Mouse (Mus musculus) cerebral cortex, adult 2 months (tissue): Measurements from ENCODE around the gene Celsr1.

ENCODE experiments used
- WGBS: fragments of 180-500 bp; shearing (Covaris S2); methylation state at CpG from one replicate; pipeline ENCODE4 v1.1.7; 2018; 5-methylcytosine and 5-hydroxymethylcytosine counted together

Gene Celsr1

DNA sequence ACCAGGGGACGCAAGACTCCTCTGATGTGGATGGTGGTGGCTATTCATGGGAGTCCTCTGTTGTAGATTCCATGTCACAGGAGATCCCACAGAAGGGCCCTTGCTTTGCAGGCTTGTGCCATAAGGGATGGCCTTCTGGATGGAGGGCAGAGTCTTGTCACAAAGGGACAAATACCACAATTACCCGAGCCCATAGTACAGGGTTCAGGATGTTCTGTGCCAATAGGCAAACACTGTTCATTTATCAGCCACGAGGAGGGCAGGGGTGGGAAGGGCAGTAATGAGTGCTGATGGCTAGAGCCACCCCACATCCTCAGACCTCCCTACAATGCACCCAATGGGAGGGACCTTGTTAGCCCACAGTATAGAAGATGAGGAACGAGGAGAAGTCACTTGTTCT lies 71.9 kb downstream of the Celsr1 start:
- WGBS: 87% methylated on average over 4 of the region's 4 CpGs

- 79% methylated on average over 7 of the region's 7 CpGs for WGBS
Measured at GRCm38 (mm10) chr15:85961131-85961530, 72.4 kb downstream of the Celsr1 start.

DNA sequence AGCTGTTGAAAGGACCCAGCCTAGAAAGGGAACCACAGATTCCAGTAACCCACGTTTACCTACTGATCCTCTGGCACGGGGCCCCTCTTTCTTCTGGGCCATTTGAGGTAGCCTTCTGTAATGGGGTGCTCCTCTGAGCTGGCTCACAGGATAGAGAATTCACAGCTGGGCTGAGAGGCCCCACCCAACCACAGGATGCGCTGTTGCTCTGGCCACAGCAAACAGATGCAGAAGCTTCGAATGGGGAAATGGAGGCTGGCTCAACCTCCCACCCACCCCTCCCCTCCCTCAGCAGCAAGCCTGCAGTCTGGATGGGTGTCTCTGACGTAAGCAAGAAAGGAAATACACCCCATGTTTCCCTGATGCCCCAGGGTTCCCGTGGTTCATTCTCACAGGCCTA lies 77.4 kb downstream of the Celsr1 start:
- WGBS: 81% methylated on average over 6 of the region's 6 CpGs

GRCm38 (mm10) chr15:85953458-85953857 lies 80.1 kb downstream of the Celsr1 start:
- 88% methylated on average over 6 of the region's 6 CpGs for WGBS

GRCm38 (mm10) chr15:85949421-85950164 lies 84.0 kb downstream of the Celsr1 start:
- 81% methylated on average over 16 of the region's 16 CpGs for WGBS

- 42% methylated on average over 8 of the region's 8 CpGs for WGBS
Measured at GRCm38 (mm10) chr15:85947967-85948366, 85.6 kb downstream of the Celsr1 start.

GRCm38 (mm10) chr15:85947541-85947940 lies 86.0 kb downstream of the Celsr1 start:
- WGBS: 43% methylated on average over 9 of the region's 9 CpGs

- WGBS: 69% methylated on average over 5 of the region's 5 CpGs
Measured at GRCm38 (mm10) chr15:85935627-85936049, 97.9 kb downstream of the Celsr1 start.

DNA sequence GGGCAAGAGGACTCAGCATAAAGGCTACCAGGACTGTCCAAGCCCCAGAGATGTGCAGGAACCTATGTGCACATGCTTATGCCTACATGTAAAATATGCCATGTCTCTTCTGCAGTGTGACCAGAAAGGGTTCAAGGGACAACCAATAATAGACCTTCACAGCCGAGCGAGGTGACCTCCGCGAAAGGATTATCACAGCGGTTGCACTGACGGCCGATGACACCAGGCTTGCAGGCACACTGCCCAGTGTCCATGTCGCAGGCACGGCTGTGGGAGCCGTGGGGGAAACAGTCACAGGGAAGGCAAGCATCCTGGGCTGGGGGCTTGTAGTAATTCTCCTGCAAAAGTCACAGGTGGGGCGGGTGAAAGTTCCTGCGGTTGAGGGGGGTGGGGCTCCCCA lies 105.4 kb downstream of the Celsr1 start:
- WGBS: 89% methylated on average over 12 of the region's 12 CpGs

DNA sequence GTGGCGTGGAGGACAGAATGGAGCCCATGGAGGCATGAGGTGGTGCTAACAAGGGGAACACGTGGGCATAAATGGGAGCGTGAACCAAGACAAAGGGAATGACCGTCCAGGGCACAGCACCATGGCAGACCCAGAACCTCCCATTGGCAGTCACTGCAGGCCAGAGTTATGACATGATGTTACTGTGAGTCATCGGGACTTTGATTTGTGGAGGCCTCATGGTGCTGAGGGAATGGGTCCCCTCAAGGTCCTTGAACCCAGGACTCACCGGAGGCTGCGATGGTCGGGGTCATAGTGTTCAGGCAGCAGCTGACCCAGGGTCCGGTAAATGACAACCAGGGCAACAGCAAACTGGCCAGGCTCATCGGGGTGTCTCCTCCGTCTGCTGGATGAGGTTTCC lies 111.7 kb downstream of the Celsr1 start:
- WGBS: 96% methylated on average over 11 of the region's 11 CpGs

- 72% methylated on average over 8 of the region's 8 CpGs for WGBS
Measured at GRCm38 (mm10) chr15:85919892-85920248, 113.7 kb downstream of the Celsr1 start.

GRCm38 (mm10) chr15:85919191-85919891 lies 114.2 kb downstream of the Celsr1 start:
- WGBS: 65% methylated on average over 8 of the region's 8 CpGs

- 28% methylated on average over 2 of the region's 2 CpGs for WGBS
Measured at GRCm38 (mm10) chr15:85913605-85914004, 120.0 kb downstream of the Celsr1 start.

GRCm38 (mm10) chr15:85909931-85910330 lies 123.6 kb downstream of the Celsr1 start:
- WGBS: 79% methylated on average over 10 of the region's 10 CpGs

GRCm38 (mm10) chr15:85909492-85909829 lies 124.1 kb downstream of the Celsr1 start:
- WGBS: 92% methylated on average over 3 of the region's 3 CpGs

- WGBS: 93% methylated on average over 7 of the region's 7 CpGs
Measured at GRCm38 (mm10) chr15:85908660-85909491, 124.7 kb downstream of the Celsr1 start.

- WGBS: 78% methylated on average over 8 of the region's 8 CpGs
Measured at GRCm38 (mm10) chr15:85903826-85904225, 129.8 kb downstream of the Celsr1 start.

GRCm38 (mm10) chr15:85902505-85902904 lies 131.1 kb downstream of the Celsr1 start:
- WGBS: 89% methylated on average over 10 of the region's 10 CpGs

GRCm38 (mm10) chr15:85900801-85901200 lies 132.8 kb downstream of the Celsr1 start:
- 77% methylated on average over 12 of the region's 12 CpGs for WGBS

DNA sequence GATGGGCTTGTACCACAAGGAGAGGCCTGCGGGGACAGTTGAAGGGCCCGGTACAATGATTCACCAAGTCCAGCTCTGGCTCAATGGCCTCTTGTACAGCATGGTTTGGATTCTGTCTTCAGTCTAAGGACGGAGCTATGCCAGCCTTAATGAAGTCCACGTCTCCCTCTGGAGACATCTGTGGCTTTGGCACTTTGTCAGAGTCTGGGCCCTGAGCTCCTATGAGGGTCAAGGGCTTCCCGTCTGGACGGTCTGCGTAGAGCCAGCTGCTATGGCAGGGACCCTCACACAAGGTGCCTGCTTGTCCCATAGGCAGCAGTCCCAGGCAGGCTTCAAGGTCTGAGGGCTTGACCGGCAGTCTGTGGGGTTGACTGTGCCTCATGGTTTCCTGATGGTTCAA lies 133.3 kb downstream of the Celsr1 start:
- WGBS: 60% methylated on average over 8 of the region's 8 CpGs

DNA sequence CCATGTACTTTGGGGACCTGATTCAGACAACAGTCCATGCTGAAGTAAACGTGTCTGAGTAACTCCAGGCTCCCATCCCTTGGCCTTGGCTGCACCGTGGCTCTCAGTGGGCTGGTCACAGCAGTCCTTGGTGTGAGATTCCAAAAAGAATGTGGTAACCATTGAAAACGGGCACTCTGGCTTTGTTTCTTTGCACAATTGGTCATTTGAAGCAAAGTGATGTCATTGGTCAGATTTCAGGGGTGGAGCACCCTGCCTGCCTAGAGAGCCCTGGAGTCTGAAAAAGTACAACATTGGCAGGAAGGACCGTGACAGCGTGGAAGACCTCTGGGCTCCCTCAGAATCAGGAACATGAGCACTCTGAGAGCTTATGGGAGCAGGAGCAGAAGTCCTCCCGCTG lies 134.2 kb downstream of the Celsr1 start:
- 47% methylated on average over 6 of the region's 6 CpGs for WGBS

- WGBS: 74% methylated on average over 10 of the region's 10 CpGs
Measured at GRCm38 (mm10) chr15:85897113-85897512, 136.5 kb downstream of the Celsr1 start.

DNA sequence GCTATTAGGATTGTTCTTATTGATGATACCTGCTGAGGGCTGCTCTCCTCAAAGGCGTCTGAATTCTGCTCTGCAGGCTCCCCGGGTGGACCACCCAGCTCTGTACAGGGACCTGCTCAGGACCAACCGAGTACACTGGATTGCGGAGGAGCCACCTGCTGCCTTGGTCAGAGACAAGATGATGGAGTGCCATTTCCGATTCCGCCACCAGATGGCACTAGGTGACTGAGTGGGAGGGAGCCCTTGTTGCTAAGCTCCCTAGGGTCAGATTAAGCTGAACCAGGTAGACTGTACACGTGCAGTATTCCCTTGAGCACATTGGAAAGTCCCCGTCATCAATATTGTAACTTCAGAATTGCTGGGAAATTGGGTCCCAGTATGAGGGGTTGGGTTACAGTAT lies 137.3 kb downstream of the Celsr1 start:
- 21% methylated on average over 8 of the region's 8 CpGs for WGBS
